Mouse (Mus musculus) ES-E14 (cell line): Measurements from ENCODE around the gene Gtf2a1. TPM values are rescaled to one million over a fixed set of nuclear protein-coding genes. Genes with fewer than 3 reads are reported as not detected.

Source experiments
- DNase-seq: peaks from one replicate; pipeline ENCODE4 v3.0.0-alpha.2; 2013; ENCODE audit warnings: low read depth, low spot score
- H3K27ac ChIP-seq: 2 replicates; pipeline ENCODE4 v1.5.1; 2012; ENCODE audit warnings: low read depth, mild to moderate bottlenecking, low read length, moderate library complexity, mixed read lengths; ENCODE audit not compliant: poor library complexity, insufficient read depth, severe bottlenecking
- H3K36me3 ChIP-seq: 2 replicates; pipeline ENCODE4 v1.6.1; 2012; ENCODE audit warnings: mild to moderate bottlenecking, low read length, moderate library complexity, mixed read lengths; ENCODE audit not compliant: control insufficient read depth, poor library complexity, insufficient read depth, severe bottlenecking
- H3K4me1 ChIP-seq, 2 experiments: fragments of 150-350 bp in 1 of 2; sonication (generic) in 1 of 2; 2 replicates each; pipeline ENCODE4 v1.6.1; 2012; ENCODE audit warnings: low read length in 2 of 2, mild to moderate bottlenecking in 1 of 2, mixed read lengths in 1 of 2; ENCODE audit not compliant: control insufficient read depth in 2 of 2, insufficient read depth in 2 of 2, poor library complexity in 1 of 2
- H3K4me3 ChIP-seq, 2 experiments: fragments of 150-350 bp in 1 of 2; sonication (generic) in 1 of 2; 2 replicates each; pipeline ENCODE4 v1.5.1; 2012; ENCODE audit warnings: low read length in 2 of 2, low read depth in 1 of 2, mild to moderate bottlenecking in 1 of 2, mixed read lengths in 1 of 2; ENCODE audit not compliant: insufficient read depth in 1 of 2, poor library complexity in 1 of 2, severe bottlenecking in 1 of 2
- H3K9ac ChIP-seq: 2 replicates; pipeline ENCODE4 v1.6.1; 2012; ENCODE audit warnings: low read depth, mild to moderate bottlenecking, low read length, mixed read lengths; ENCODE audit not compliant: poor library complexity, insufficient read depth, severe bottlenecking
- H3K9me3 ChIP-seq: fragments of 150-350 bp; sonication (generic); 2 replicates; pipeline ENCODE4 v1.6.1; 2012; ENCODE audit warnings: low read depth, mild to moderate bottlenecking, low read length; ENCODE audit not compliant: control insufficient read depth, insufficient read depth
- CHD2 ChIP-seq: IDR thresholded peaks from 2 replicates; pipeline ENCODE4 v1.6.1; 2014; ENCODE audit warnings: mild to moderate bottlenecking, low read depth, low read length, inconsistent platforms
- HCFC1 ChIP-seq: IDR thresholded peaks from 2 replicates; pipeline ENCODE4 v1.6.1; 2012; ENCODE audit warnings: low read length, inconsistent platforms, borderline replicate concordance; ENCODE audit not compliant: insufficient read depth
- MAFK ChIP-seq: IDR thresholded peaks from 2 replicates; pipeline ENCODE4 v1.6.1; 2014; ENCODE audit warnings: mild to moderate bottlenecking, low read depth, low read length, inconsistent platforms; ENCODE audit not compliant: insufficient read depth
- ZC3H11A ChIP-seq: IDR thresholded peaks from 2 replicates; pipeline ENCODE4 v1.6.1; 2012; ENCODE audit warnings: low read depth, mild to moderate bottlenecking, inconsistent platforms, low read length, borderline replicate concordance
- ZNF384 ChIP-seq: IDR thresholded peaks from 2 replicates; pipeline ENCODE4 v1.6.1; 2012; ENCODE audit warnings: low read depth, low read length, inconsistent platforms
- in situ Hi-C, 2 experiments: fragments of 600-800 bp; cut with MboI; formaldehyde crosslinking; loops; one replicate each; pipeline ENCODE4 v1.15.1; 2025; ENCODE audit warnings: low sequenced_read_pairs in 2 of 2, inconsistent platforms in 1 of 2; ENCODE audit not compliant: unreplicated experiment in 2 of 2
- total RNA-seq: library from RNA; depleted of rRNA; stranded (reverse); fragments of 300-350 nt; gene quantifications from 2 replicates; pipeline ENCODE4 v1.2.3, GENCODE M21; 2012

Gtf2a1 gene
- total RNA-seq, 1 experiment = 38.0 TPM

- Histone ChIP-seq H3K4me1 (no peaks in the 10 kb centered on the region; a peak in 2 of 4 replicates), H3K9me3 (no peaks in the 10 kb centered on the region), H3K9ac (no peak overlapping the region), H3K36me3 (no peaks in the 10 kb centered on the region; the same call in 1 of the 2 replicates), H3K27ac (no peak overlapping the region), H3K4me3 (no peak overlapping the region)
- TF ChIP-seq CHD2 = no peak
- TF ChIP-seq ZC3H11A = no peak
- no peak for TF ChIP-seq ZNF384
- TF ChIP-seq MAFK = no peak
- no peak for TF ChIP-seq HCFC1
- DNase-seq = no peak
- in situ Hi-C loops = no loop called here
Observed at GRCm38 (mm10) chr12:91592128-91592527, 1.8 kb upstream of the Gtf2a1 start.

DNA sequence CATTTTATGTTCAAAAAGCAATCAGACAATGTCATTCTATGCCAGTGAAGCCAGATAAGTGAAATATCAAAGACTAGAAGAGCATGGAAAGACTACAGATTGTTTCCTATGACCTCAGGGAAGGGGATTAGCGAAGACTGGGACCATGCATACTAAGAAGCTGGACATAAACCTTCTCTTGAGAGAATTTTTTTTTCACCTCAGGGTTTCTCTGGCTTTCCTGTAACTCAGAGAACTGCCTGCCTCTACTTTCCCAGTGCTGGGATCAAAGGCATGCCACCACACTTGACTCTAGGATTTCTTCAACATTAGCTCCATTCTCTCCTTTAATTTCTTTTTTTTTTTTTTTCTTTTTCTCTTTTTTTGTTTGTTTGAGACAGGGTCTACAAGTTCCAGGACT is 904 bp upstream of the Gtf2a1 start:
- Histone ChIP-seq H3K36me3 (no peaks in the 10 kb centered on the region; the same call in 1 of the 2 replicates), H3K27ac (peak overlapping the region; percentile 99; the same call in 1 of the 2 replicates), H3K9ac (peak overlapping the region; percentile 99; the same call in 1 of the 2 replicates), H3K4me3 (peak overlapping the region; percentile 82 to 91), H3K4me1 (no peaks in the 10 kb centered on the region; a peak in 2 of 4 replicates), H3K9me3 (no peaks in the 10 kb centered on the region)
- in situ Hi-C loops = no loop called here
- TF ChIP-seq HCFC1 = no peak
- no peak for TF ChIP-seq ZC3H11A
- TF ChIP-seq CHD2 = no peak
- no peak for TF ChIP-seq ZNF384
- TF ChIP-seq MAFK = no peak
- no peak for DNase-seq

DNA sequence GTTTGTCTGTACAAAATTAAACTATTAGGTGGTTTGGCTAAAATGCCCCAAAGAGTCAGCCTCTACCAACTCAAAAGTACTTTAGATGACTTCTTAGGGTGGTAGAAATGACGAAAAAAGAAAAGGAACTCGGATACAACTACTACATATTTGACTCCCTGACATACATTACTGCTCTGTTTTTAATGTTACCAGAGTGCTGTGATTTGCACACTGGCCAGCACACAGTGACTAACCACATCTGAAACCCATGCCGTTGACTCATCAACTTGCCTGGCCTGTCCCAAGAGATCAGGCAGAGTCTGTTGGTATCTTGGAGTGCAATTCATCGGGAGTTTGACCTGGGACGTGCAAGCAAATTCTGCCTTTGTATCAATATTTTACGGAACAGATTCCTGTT is 429 bp upstream of the Gtf2a1 start:
- Histone ChIP-seq H3K36me3 (peaks cover 2% of the 10 kb centered on the region), H3K4me1 (no peaks in the 10 kb centered on the region; a peak in 2 of 4 replicates), H3K9me3 (no peaks in the 10 kb centered on the region), H3K9ac (peak overlapping the region; percentile 99), H3K27ac (peak overlapping the region; percentile 99), H3K4me3 (peak overlapping the region; percentile 82 to 91)
- TF ChIP-seq ZC3H11A = no peak
- no peak for TF ChIP-seq HCFC1
- no peak for TF ChIP-seq CHD2
- no peak for TF ChIP-seq MAFK
- no peak for TF ChIP-seq ZNF384
- DNase-seq = no peak
- in situ Hi-C loops = no loop called here

DNA sequence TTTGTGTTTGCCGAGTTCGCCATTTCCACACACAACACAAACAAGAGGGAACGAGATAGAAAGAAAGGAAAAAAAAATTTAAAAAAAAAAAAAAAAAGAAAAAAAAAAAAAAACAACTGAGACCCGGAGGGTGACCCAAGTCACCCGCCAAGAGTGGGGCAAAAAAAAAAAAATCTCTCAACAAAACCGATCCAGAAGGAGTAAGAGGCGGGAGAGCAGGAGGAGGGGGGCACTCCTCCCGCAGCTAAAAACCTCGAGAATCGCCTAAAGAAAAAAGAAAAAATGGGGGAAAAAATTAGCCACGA is 793 bp downstream of the Gtf2a1 start:
- TF ChIP-seq CHD2 (no peak), ZNF384 (peak; percentile 89), MAFK (no peak), HCFC1 (no peak)
- Histone ChIP-seq H3K4me1 (no peaks in the 10 kb centered on the region; a peak in 2 of 4 replicates), H3K9me3 (no peaks in the 10 kb centered on the region), H3K9ac (peak overlapping the region; percentile 99), H3K27ac (peak overlapping the region; percentile 97; the same call in 1 of the 2 replicates), H3K4me3 (peak overlapping the region; percentile 77 to 97), H3K36me3 (peaks cover 4% of the 10 kb centered on the region)
- DNase-seq = no peak
- in situ Hi-C loops = no loop called here
